Mouse (Mus musculus): ENCODE data around the gene Akt1s1.
"Not testable (repeated sequence)": the region's sequence is repeated elsewhere in the genome, so short reads cannot be mapped to it uniquely, and the experiment has no call there.

The Akt1s1 gene

GRCm38 (mm10) chr7:44871181-44871580 is 22.4 kb downstream of the Akt1s1 start:
- DNase-seq = no peak

GRCm38 (mm10) chr7:44871774-44872173 is 23.0 kb downstream of the Akt1s1 start:
- not testable (repeated sequence) for DNase-seq

- DNase-seq = no peak
Observed at GRCm38 (mm10) chr7:44877833-44878232, 29.0 kb downstream of the Akt1s1 start.

GRCm38 (mm10) chr7:44883036-44883435 is 34.2 kb downstream of the Akt1s1 start:
- DNase-seq = no peak

- DNase-seq = peak; percentile 48 to 55
Observed at GRCm38 (mm10) chr7:44884637-44885036, 35.8 kb downstream of the Akt1s1 start.

- no peak for DNase-seq
Observed at GRCm38 (mm10) chr7:44886964-44887363, 38.2 kb downstream of the Akt1s1 start.

DNA sequence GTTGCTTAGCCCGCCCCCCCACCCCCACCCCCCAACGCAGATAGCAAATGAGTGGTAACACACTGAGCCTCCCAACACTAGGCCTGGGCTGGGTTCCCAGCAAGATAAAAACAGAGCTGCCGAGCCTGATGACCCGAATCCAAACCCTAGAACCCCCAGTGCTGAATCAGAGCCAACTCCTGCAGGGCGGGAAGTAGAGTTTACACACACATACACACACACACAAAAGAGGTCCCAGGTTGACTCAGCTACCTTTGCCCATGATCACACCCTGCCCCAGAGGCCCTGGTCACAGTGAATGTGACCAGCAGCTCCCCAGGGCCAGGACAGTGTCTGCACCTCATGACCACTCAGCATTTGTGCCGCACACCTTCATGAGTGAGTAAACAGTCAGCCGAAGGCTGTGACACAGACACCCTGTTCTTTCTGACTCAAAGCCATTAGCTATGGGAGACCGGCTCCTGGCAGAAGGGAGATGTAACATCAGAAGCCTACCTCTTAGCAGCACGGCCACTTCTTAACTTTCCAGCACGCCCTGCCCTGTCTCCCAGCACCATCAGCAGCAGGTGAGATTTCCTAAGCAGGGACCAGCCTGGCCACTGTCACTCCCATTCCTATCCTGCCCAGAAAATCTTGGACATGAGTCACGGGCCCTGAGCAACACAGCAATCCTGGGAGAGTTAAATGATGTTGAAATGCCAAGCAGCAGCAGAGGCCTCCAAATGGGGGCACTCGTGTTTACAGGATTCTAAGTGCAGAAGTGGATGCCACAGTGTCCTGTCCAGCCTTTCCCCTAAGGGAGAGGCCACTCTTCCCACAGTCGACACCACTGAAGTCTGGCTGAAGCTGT is 39.7 kb downstream of the Akt1s1 start:
- peak; percentile 59 to 67 for DNase-seq

DNA sequence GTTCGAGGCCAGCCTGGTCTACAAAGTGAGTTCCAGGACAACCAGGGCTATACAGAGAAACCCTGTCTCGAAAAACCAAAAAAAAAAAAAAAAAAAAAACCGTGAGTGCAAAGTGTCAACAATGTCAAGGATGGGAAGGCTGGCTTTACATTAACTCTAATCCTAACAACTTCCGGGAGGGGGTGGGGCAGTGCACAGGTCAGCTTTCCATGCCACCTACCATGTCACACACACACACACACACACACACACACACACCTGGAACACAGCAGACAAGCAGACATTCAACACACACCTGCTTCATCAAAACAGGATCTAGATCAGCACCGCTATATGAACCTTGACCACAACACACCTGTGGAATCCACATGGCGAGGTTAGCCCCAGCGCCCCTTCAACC is 41.4 kb downstream of the Akt1s1 start:
- DNase-seq = no peak

DNA sequence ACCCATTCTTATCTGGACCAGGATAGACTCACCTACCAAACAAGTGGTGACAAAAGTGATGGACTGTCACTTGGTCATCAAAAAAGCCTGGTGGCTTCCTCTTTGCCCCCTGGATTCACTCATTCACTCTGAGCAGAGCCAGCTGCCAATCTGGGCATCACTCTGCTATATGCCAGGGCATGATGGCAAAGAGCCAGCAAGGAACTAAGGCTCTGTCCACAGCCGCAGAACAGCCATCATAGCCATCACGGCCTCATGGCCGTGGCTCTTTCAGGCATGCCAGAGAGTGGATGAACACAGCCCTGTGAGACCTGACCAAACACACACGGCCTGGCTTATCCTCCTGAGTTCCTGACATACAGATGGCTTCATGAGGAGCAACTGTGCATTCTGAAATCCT is 41.9 kb downstream of the Akt1s1 start:
- peak in 1 of 2 experiments; percentile 59 for DNase-seq

DNA sequence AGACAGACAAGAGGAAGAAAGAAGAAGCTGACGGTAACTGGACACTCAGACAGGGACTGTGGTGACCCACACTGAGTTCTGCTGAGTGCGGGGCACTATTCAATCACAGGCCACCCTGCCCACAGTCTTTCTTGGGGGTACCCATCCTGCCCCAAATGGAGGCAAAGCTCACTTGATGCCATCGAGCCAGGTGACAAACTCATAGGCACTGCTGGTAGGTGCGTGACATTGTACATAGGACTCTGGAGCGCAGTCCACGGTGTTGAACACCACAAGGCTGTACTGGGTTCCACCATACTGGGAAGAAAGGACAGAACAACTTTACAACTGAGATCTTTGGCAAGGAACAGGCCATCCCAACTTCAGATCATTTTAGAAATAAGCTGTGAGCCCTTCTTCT is 42.8 kb downstream of the Akt1s1 start:
- no peak for DNase-seq

- DNase-seq = peak; percentile 90 to 93
Observed at GRCm38 (mm10) chr7:44892276-44892921, 43.6 kb downstream of the Akt1s1 start, which contains the start of gene Med25. Gene Med25, minus strand, starts transcription at chr7:44892712.

DNA sequence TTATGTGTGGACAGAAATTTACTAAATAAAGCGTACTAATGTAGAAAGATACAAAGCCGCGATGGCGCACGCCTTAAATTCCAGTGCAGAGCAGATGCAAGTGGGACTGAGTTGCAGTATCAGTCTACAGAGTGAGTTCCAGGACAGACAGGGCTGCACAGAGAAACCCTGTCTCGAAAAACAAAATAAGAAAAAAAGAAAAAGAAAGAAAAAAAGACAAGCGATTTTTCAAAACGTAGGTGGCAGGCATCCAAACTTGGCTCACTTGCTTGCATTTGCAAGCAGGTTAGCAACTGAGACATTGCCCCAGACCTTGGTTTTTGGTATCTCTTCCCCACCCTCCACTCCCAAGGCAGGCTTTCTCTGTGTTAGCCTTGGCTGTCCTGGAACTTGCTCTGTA is 44.4 kb downstream of the Akt1s1 start:
- DNase-seq = no peak

GRCm38 (mm10) chr7:44894175-44894574 is 45.4 kb downstream of the Akt1s1 start:
- no peak for DNase-seq

GRCm38 (mm10) chr7:44895206-44895592 is 46.4 kb downstream of the Akt1s1 start:
- DNase-seq = no peak

- DNase-seq = peak; percentile 93
Observed at GRCm38 (mm10) chr7:44895593-44896434, 47.0 kb downstream of the Akt1s1 start, which contains the start of gene Fuz. Gene Fuz, plus strand, starts transcription at chr7:44896079.

GRCm38 (mm10) chr7:44896499-44896898 is 47.7 kb downstream of the Akt1s1 start:
- no peak for DNase-seq

GRCm38 (mm10) chr7:44898607-44899006 is 49.8 kb downstream of the Akt1s1 start:
- peak in 1 of 2 experiments; percentile 73 for DNase-seq

DNA sequence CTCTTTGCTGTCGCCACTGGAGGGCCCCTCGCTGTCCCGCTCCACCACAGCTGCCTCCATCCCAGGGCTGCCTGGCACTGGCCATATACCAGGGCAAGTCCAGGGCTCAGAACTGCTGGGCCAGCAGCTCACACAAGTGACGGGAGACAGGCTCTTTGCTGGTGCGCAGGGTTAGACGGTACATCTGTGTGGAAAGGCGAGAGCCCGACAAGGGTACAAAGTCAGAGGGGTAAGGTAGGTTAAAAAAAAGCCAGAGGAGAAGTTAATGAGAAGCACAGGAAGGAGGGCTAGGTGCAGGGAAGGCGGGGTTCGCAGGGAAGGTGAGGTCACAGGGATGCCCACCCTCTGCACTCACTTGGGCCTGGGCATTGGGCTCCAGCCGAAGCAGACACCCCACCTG is 51.8 kb downstream of the Akt1s1 start:
- DNase-seq = no peak

DNA sequence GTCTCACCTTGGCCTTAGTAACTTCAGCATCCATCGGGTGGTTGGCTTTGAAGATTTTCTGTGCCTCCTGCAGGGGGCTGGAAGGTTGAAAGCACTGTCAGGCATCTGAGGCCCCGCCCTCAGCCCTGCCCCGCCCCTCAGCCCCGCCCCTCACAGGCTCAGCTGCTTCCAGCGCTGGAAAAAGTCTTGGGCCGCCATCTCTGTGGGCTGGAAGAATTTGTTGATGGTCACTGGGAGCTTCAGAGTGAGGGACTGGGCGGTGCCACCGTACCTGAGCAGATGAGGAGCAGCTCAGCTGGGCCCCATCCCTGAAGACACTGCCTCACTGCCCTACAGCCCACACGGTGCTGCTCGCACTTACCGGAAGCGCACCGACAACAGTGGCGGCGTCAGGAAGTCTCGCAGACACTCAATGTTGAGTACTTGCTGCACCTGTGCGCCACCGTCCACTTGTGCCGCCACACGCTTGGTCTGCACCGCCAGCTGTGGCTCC is 52.5 kb downstream of the Akt1s1 start:
- no peak for DNase-seq

Data from cerebellum, postnatal 14 days (tissue).